ENCODE assay signal across 1 mouse cellular context in the genomic region with DNA sequence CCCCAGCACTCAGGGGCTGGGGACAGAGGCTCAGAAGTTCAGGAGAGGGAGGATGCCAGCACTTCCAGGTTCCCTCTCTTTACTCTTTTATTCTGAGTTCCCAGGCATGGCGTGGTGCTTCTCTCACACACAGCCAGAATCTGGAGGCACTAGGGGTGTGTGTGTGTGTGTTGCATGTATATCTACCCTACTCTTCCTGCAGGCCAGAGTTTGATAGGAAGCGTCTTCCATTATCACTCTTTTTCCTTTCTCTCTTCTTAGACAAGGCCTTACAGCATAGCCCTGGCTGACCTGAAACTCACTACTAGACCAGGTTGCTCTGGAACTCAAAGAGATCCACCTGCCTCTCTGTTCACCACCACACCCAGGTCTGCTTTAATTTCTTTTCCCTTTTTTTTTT.
TF ChIP-seq lines count a peak whose summit lies in the region.

No protein-coding gene starts in this region.

TF ChIP-seq in MEL, 35 proteins besides CTCF, POLR2A, EP300 and RAD21:
- TF ChIP-seq MAFK (IDR thresholded peaks at IDR 0.05; ENCODE audit: borderline replicate concordance, low read depth, low read length), result no peak
- peak; percentile 20; the same call in 1 of the 2 replicates for TF ChIP-seq TCF12 (IDR thresholded peaks at IDR 0.05; ENCODE audit: low read depth, low read length)
- no peak for TF ChIP-seq TAL1 (IDR thresholded peaks at IDR 0.05; ENCODE audit: low read length)
- TF ChIP-seq ZNF384 (IDR thresholded peaks at IDR 0.05; ENCODE audit: low read depth, low read length), result no peak
- 0 out of 2 replicates have a peak, but pooled peaks have one; percentile 28 for TF ChIP-seq GATA1 (IDR thresholded peaks at IDR 0.05; ENCODE audit: low read depth, low read length)
- no peak for TF ChIP-seq ETS1 (IDR thresholded peaks at IDR 0.05; ENCODE audit: low read depth, low read length)
- TF ChIP-seq ZC3H11A (IDR thresholded peaks at IDR 0.05; ENCODE audit: low read depth, low read length), result no peak
- no peak for TF ChIP-seq BHLHE40 (IDR thresholded peaks at IDR 0.05; ENCODE audit: borderline replicate concordance, low read depth, low read length)
- no peak for TF ChIP-seq CHD2 (IDR thresholded peaks at IDR 0.05; ENCODE audit: low read length)
- TF ChIP-seq TBP (IDR thresholded peaks at IDR 0.05; ENCODE audit: low read depth, low read length), result no peak
- TF ChIP-seq POLR2AphosphoS5 (IDR thresholded peaks at IDR 0.05; ENCODE audit: borderline replicate concordance, low read depth, low read length), result no peak
- TF ChIP-seq CHD1 (IDR thresholded peaks at IDR 0.05; ENCODE audit: low read depth, low read length), result no peak
- TF ChIP-seq MYB (IDR thresholded peaks at IDR 0.05; ENCODE audit: low read depth, low read length), result no peak
